Mouse (Mus musculus): ENCODE data around the gene Gla. TPM values are rescaled to one million over a fixed set of nuclear protein-coding genes. Genes with fewer than 3 reads are reported as not detected.
"Not testable (repeated sequence)": the region's sequence is repeated elsewhere in the genome, so short reads cannot be mapped to it uniquely, and the experiment has no call there.

Gla gene
- total RNA-seq, 2 experiments from 2014 or later = 7.3 to 8.5 TPM

DNA sequence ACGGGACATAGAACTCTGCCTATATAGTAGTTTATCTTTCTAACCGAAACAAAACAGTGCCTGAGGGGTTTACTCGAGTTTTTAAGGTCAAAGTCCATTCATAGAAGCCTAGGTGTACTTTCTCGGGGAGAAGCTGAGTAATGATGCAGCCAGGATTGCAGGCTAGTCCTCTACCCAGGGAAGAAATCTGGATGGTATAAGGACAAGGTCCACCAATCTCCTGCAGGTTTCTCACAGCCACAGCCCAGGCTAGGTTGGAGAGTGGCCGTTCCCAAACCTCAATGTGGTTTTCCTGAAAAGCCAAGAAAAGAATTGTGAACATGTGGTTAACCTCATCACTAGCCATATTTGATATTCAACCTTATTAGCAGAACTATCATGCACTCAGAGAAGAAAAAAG is 11.1 kb downstream of the Gla start:
- no peak for DNase-seq (ENCODE audit: extremely low spot score in 1 of 2, low spot score in 1 of 2)

GRCm38 (mm10) chrX:134588997-134589396 is 11.9 kb downstream of the Gla start:
- DNase-seq (ENCODE audit: extremely low spot score in 1 of 2, low spot score in 1 of 2) = no peak

DNA sequence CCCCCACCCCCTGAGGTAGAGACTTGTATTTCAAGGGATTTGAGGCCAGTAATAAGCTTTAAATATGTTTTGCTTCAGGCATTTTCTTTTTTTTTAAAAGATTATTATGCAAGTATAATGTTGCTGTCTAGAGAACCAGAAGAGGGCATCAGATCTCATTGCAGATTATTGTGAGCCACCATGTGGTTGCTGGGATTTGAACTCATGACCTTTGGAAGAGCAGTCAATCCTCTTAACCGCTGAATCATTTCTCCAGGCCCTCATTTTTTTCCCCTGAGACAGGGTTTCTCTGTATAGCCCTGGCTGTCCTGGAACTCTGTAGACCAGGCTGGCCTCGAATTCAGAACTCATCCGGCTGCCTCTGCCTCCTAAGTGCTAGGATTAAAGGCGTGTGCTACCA is 12.7 kb downstream of the Gla start:
- DNase-seq (ENCODE audit: extremely low spot score in 1 of 2, low spot score in 1 of 2) = no peak

GRCm38 (mm10) chrX:134586447-134586846 is 14.5 kb downstream of the Gla start:
- no peak for DNase-seq (ENCODE audit: extremely low spot score in 1 of 2, low spot score in 1 of 2)

GRCm38 (mm10) chrX:134585103-134586002 is 15.6 kb downstream of the Gla start, which contains the start of gene Rpl36a:
Gene Rpl36a, plus strand, starts transcription at chrX:134585654.
- peak; percentile 72 to 90 for DNase-seq (ENCODE audit: extremely low spot score in 1 of 2, low spot score in 1 of 2)

- no peak for DNase-seq (ENCODE audit: extremely low spot score in 1 of 2, low spot score in 1 of 2)
Observed at GRCm38 (mm10) chrX:134582888-134583669, 17.8 kb downstream of the Gla start, which contains the start of gene Btk. Gene Btk, minus strand, starts transcription at chrX:134583570.

GRCm38 (mm10) chrX:134582270-134582669 is 18.7 kb downstream of the Gla start:
- no peak for DNase-seq (ENCODE audit: extremely low spot score in 1 of 2, low spot score in 1 of 2)

DNA sequence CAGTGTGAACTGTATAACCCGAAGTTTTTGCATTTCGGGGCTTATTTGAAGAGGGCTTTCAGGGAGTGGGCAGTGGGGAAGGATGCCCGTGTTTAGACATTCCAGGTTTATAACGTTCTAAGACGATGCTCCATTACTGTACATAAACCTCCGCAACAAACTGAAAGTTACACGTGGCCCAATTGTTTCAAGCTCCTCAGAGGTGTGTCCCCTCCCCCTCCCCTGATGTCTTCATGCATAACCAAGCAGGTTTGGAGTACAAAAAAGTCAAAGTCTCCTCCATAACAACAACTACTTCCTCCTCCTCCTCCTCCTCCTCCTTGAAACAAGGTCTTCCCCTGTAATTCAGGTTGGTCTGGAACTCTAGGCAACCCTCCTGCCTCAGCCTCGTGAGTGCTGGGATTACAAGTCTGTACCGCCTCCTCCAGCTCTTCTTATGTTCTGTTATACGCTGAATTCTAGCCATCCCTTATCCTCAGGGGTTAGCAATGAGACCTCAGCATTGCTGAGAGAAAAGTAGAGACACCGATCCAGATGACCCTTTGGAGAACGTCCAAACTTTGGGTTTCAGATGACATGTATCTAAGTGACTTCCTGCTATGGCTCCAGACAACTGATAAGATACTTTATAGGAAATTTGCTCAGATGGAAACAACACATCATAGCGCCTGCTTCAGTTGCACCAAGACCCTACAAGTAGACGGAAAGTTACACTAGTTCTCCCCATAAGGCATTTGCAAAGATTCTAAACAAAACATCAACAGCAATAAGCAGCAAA is 20.2 kb downstream of the Gla start:
- no peak for DNase-seq (ENCODE audit: extremely low spot score in 1 of 2, low spot score in 1 of 2)

DNA sequence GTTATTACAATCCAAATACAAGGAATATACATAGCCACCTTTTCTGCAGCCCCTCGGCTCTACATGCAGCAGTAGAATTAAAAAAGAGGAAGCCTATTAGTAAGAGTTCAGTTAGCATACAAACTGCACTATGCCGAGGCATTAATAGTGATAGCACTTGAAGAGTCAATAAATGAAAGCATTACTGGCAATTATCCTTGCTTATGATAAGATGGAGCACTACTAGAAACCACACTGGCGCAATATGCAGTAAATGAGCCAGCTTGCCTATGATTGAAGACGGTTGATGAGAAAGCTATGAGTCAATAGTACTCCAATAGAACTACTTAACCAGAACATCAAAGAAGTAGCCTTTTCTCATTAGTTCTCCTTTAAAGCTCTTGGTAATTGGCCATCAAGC is 23.0 kb downstream of the Gla start:
- DNase-seq (ENCODE audit: extremely low spot score in 1 of 2, low spot score in 1 of 2) = no peak

GRCm38 (mm10) chrX:134566536-134567222 is 34.2 kb downstream of the Gla start:
- DNase-seq (ENCODE audit: extremely low spot score in 1 of 2, low spot score in 1 of 2) = no peak

GRCm38 (mm10) chrX:134564326-134564725 is 36.6 kb downstream of the Gla start:
- no peak for DNase-seq (ENCODE audit: extremely low spot score in 1 of 2, low spot score in 1 of 2)

DNA sequence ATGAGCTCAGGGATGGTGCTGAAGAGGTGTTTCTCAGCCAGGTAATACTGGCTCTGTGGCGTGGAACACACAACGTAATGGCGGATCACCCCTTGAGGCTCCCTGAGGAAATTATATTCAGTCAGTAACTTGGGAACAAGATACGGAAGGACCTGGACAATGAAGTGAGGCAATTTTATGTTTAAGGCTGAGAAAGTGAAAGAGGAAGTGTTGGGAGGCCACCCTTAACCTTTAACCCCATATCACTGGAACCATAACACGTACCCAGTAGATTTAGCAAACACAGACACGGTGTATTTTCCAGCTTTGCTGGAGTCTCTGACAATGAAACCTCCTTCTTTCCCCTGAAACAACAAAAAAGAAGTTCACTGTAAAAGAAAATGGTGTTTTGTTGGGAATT is 46.5 kb downstream of the Gla start:
- DNase-seq (ENCODE audit: extremely low spot score in 1 of 2, low spot score in 1 of 2) = no peak

DNA sequence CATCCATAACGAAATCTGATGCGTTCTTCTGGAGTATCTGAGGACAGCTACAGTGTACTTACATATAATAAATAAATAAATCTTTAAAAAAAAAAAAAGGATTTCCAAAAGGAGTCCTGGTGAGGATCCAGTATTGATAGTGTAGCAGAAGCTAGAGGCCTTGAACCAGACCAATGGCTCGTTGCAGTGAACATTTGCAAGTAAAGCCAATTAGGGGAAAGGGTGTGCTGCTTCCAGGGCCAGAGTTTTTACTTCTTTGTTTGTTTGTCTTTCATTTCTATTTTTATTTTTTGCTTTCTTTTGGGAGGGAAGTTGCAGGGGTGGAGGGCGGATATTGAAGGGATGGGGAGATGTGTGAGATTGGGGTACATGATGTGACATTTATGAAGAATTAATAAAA is 47.6 kb downstream of the Gla start:
- DNase-seq (ENCODE audit: extremely low spot score in 1 of 2, low spot score in 1 of 2) = no peak

DNA sequence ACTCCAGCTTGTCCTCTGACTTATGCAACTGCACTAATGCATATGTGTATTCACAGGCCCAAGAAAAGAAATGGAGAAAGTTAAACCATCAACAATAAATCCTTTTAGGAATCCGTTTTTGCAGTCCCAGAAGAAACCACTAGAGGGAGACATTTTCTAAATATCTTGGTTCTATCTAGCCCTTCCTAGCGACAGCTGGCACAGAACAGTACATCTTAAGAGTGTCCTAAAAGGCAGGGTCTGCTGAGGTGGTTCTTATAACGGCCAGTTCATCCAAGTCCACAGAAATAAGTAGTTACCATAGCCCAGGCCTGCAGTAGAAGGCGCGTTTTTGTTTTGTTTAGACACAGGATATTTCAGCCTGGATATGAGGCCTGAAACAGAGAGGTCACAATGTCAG is 50.0 kb downstream of the Gla start:
- peak in 1 of 2 experiments; percentile 33 for DNase-seq (ENCODE audit: extremely low spot score in 1 of 2, low spot score in 1 of 2)

DNA sequence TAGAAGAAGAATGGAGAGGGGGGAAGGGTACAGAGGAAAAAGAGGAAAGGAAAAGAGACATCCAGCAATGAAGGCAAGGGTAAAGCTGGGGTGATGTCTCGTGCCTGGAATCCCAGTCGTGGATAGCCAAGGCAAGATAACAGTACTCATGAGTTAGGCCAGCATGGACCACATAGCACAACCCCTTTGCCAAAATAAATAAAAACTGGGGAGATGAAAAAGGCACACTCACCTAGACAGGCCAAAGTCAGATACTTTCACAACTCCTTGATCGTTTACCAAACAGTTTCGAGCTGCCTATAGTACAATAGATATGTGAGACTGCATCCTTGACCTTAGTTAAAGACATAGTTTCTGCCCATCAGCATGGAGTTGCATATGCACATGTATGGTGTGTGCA is 53.6 kb downstream of the Gla start:
- no peak for DNase-seq (ENCODE audit: extremely low spot score in 1 of 2, low spot score in 1 of 2)

DNA sequence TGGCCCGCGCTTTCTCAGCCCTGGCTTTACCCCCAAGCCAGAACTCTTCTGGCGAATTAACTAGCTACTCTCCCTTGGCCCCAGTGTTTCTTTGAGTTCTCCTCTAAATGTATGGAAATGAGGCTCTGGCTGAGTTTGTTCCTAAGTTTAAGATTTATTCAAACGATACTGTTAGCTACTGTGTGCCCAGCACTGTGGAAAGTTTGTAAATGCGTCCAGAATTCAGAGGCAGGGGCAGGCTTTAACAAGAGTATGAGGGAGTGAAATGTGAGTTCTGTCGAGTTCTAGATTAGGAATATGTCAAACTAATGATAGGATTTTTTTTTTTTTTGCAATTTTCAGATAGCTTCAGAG is 59.0 kb downstream of the Gla start:
- DNase-seq (ENCODE audit: extremely low spot score in 1 of 2, low spot score in 1 of 2) = no peak

- peak; percentile 14 to 18 for DNase-seq (ENCODE audit: extremely low spot score in 1 of 2, low spot score in 1 of 2)
Observed at GRCm38 (mm10) chrX:134541145-134541954, 59.6 kb downstream of the Gla start, which contains the start of gene Timm8a1. Gene Timm8a1, minus strand, starts transcription at chrX:134541865.

DNA sequence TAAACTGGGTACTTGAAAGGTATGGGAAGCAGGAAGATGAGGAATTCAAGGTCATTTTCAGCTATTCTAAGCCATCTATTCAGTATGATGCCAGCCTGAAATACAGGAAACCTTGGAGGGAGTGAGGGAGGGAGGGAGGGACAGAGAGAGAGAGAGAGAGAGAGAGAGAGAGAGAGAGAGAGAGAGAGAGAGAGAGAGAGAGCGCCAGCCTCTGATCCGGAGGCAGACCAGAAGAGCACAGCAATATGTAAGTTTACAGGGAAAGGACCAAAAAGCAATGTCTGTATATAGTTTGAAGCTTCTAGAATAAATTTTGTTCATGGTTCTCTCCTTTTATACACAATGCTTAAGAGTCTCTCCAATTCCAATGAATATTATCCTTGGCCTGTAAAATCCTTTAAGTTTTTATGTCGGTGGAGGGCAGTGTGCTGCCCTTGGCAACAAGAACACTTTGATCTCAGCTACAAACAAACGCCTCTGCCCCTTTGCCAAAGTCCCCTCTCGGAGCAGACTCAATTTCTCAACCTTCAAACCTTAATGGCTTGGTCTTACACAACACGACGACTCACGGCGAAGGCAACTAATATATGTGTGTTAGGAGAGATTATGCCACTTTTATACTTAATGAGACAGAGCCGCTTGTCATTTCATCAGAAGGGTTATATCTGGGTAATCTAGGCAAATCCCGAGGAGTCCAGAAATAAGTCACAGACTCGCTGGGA is 60.4 kb downstream of the Gla start:
- DNase-seq (ENCODE audit: extremely low spot score in 1 of 2, low spot score in 1 of 2) = no peak

DNA sequence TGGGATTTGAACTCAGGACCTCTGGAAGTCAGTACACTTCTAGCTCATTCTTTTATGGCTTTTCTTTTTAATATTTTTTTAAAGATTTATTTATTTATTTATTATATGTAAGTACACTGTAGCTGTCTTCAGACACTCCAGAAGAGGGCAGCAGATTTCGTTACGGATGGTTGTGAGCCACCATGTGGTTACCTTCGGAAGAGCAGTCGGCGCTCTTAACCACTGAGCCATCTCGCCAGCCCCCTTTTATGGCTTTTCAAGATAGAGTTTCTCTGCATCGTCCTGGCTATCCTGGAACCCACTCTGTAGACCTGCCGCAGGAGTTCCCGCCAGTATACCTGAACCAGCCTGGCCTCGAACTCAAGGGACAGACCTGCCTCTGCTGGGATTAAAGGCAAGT is 61.1 kb downstream of the Gla start:
- not testable (repeated sequence) for DNase-seq (ENCODE audit: extremely low spot score in 1 of 2, low spot score in 1 of 2)

Data from layer of hippocampus, postnatal 25 days (tissue).